Mouse (Mus musculus) bone marrow macrophage, adult 2 months (primary cell): ENCODE data around the gene Zdhhc6. TPM values are rescaled to one million over a fixed set of nuclear protein-coding genes. Genes with fewer than 3 reads are reported as not detected.

Source experiments
- H3K27ac ChIP-seq: 2 replicates; pipeline ENCODE4 v1.5.1; 2012; ENCODE audit warnings: low read depth, low read length; ENCODE audit not compliant: insufficient read depth
- H3K4me1 ChIP-seq: 2 replicates; pipeline ENCODE4 v1.6.1; 2012; ENCODE audit warnings: low read length; ENCODE audit not compliant: control insufficient read depth, insufficient read depth
- H3K4me3 ChIP-seq: 2 replicates; pipeline ENCODE4 v1.5.1; 2012; ENCODE audit warnings: mild to moderate bottlenecking, low read length, moderate library complexity; ENCODE audit not compliant: insufficient read depth
- CTCF ChIP-seq: IDR thresholded peaks from 2 replicates; pipeline ENCODE4 v1.5.1; 2012; ENCODE audit warnings: low read depth, mild to moderate bottlenecking, low read length, moderate library complexity
- POLR2A ChIP-seq: IDR thresholded peaks from 2 replicates; pipeline ENCODE4 v1.6.1; 2012; ENCODE audit warnings: mild to moderate bottlenecking, low read depth, low read length, borderline replicate concordance
- polyA plus RNA-seq: library from polyadenylated mRNA; stranded (reverse); fragments of >200 nt; gene quantifications from 2 replicates; pipeline ENCODE4 v1.2.4, GENCODE M21; 2012; ENCODE audit not compliant: missing spikeins, insufficient read depth, insufficient read length

Gene Zdhhc6
- polyA plus RNA-seq, 1 experiment = 43.4 TPM

DNA sequence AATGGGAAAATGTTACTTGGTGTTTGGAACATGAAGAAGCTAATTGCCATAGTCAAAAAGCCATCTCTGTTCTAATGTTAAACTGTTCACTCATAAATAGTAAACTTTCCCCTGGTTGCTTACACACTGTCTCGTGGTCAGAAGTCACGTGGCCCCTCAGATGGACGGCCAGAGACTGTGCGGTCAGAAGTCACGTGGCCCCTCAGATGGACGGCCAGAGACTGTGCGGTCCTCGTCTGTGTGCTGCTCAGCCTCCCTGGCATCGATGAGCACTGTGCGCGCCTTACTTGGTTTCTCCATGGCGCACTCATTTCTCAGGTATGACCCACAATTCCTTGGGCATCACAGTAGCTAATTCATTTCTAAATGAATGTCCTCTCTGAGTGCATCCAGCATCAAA, 20.6 kb upstream of the Zdhhc6 start:
- no peaks in the 10 kb centered on the region for H3K4me1 ChIP-seq

DNA sequence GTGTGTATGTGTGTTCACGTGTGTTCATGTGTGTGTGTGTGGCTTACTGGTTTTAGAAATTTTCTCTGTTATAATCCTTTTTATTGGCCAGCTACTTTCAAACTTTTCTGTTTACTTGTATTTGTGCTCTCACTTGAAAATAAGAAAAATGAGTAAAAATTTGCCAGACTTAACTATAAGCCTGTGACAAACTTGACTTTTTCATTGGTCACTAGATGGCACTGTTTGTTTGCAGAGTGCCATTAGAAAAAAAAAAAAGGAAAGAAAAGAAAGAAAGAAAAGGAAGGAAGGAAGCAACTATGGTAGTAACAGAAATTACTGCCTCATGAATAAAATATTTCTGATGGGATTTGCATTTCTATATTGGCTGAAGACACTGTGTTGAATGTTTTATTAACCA, 20.0 kb upstream of the Zdhhc6 start:
- TF ChIP-seq CTCF (no peak), POLR2A (no peak)
- H3K27ac ChIP-seq = no peak overlapping the region
- no peaks in the 10 kb centered on the region for H3K4me1 ChIP-seq
- no peak overlapping the region for H3K4me3 ChIP-seq

More for the DNA sequence above, 20.6 kb upstream of the Zdhhc6 start:
- H3K4me3 ChIP-seq = no peak overlapping the region
- TF ChIP-seq CTCF = no peak
- TF ChIP-seq POLR2A = no peak
- H3K27ac ChIP-seq = no peak overlapping the region

DNA sequence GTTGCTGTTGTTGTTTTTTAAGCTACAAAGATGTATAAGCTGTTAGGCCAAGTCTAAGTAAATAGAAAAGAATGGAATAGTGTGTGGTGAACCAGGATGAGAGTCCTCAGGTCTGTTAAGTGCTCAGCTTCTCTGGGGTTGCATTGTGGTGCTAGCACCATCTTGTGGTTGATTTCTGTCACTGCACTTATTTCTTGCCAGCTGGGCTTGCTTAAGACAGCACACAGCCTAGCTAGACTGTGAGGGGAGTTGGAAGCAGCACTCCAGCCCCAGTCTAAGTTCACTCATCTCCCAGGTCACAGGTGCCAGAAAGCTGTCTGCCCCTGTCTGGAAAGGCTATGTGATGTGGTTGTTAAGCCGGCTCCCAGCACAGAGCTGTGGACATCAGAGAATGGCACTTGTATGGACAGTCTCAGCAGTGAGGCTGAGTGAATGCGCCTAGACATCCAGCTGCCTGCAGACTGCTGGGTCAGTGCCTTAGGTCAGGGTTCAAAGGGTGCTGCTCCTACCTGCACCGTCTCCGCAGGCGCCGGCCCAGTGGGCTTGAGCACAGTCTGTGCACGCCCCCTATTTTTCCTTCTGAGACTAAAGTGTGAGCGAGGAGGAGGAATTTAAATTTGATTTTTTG, 16.9 kb upstream of the Zdhhc6 start:
- H3K4me1 ChIP-seq = peaks cover 5% of the 10 kb centered on the region
- H3K27ac ChIP-seq = no peak overlapping the region
- no peak overlapping the region for H3K4me3 ChIP-seq
- no peak for TF ChIP-seq POLR2A
- TF ChIP-seq CTCF = no peak; the same call in 1 of the 2 replicates

DNA sequence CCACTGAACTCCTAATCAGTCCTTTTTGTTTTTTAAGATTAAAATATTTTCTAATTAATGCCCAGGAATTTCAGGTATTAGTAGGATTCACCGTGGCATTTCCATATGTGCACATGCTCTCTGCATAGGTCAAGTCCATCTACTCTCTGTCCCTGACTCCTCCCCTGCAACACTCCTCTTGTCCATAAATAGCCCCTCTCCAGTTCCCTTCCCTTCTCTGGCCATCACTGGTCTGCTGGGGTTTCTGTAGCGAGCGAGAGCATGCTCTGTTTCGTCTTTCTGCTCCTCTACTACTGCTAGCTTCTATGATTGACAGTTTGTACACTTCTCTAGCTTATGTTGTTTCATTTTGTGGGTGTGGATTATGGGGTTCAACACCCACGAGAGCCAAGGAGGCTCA, 15.9 kb upstream of the Zdhhc6 start:
- Histone ChIP-seq H3K4me3 (no peak overlapping the region), H3K27ac (no peak overlapping the region), H3K4me1 (peaks cover 5% of the 10 kb centered on the region)
- no peak for TF ChIP-seq CTCF

DNA sequence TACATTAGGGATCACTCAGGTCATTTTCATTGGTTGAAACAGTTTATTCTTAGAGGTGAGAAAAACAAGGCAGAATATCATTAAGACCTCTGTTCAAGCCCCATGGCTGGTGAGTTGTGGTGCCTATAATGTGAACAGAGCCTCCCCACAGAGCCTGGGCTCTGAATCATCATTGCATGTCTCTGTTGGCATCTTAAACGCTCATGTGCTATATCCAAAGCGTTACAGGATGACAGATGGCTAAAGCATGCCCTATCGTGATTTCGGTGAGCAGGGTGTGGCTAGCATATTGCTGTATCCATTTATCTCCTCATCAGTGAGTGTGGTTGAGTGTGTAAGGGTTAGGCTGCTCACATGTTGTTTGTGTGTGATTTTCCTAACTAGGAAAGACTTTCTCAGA, 11.7 kb upstream of the Zdhhc6 start:
- no peak overlapping the region for H3K27ac ChIP-seq

DNA sequence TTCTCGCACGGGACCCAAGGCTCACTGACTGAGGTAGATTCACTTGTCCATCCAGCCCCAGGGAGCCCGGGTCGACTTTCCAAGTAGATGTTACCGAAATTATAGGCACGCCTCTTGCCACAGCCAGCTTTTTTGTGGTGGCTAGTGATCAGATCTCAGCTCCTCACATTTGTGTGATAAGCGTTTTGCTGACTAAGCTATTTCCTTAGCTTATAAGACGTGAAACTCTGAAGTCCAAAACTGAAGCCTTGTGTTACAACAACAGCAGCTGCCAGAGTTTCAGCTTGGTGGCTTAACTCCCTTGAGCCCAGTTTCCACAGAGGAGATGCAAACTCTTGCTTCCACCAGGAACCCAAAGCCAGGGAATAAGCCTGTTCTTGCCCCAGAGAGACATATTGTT, 6.8 kb upstream of the Zdhhc6 start:
- Histone ChIP-seq H3K27ac (no peak overlapping the region), H3K4me1 (peaks cover 11% of the 10 kb centered on the region), H3K4me3 (no peak overlapping the region)
- no peak for TF ChIP-seq POLR2A
- TF ChIP-seq CTCF = no peak

More for the DNA sequence above, 11.7 kb upstream of the Zdhhc6 start:
- TF ChIP-seq POLR2A = no peak
- no peak for TF ChIP-seq CTCF
- Histone ChIP-seq H3K4me3 (no peak overlapping the region), H3K4me1 (peaks cover 5% of the 10 kb centered on the region)

DNA sequence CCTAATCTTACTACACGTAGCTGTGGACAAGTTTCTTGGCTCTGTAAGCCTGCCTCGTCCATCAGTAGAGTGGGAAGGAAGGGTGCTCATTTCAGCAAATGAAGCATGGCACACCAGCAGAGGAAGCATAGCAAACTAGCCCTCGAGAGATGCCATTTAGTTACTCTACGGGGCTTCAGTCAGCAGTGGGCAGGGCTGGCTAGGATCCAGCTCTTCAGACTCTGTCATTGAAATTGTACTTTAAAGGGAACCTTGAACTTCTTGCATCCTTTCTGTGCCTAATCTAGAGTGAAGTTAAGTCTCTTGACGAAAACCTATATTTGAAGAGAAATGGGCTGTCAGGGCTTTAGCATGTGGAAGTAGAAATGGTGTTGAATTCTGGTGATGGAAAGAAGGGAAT, 3.7 kb upstream of the Zdhhc6 start:
- H3K27ac ChIP-seq = no peak overlapping the region
- no peak for TF ChIP-seq CTCF
- no peak for TF ChIP-seq POLR2A
- peaks cover 15% of the 10 kb centered on the region for H3K4me1 ChIP-seq
- no peak overlapping the region for H3K4me3 ChIP-seq

DNA sequence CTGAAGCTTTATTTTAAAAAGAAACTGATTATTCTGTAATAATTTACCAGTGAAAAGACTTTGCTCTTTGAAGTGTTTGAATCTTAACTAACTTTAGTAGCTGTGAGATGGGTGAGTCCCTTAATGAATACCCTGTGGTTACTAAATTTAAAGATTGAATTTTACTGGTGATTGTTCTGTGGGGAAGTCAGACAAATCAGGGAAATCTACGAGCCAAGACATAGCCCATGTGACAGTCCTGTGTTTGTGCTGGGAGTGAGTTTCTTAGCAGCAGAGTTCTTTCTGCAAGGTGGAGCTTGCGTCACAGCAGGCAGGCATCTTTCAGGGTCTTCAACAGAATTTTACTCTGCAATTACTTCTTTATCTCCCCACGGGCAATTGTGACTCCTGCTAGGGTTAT, 3.2 kb upstream of the Zdhhc6 start:
- no peak overlapping the region for H3K4me3 ChIP-seq
- TF ChIP-seq CTCF = no peak
- H3K4me1 ChIP-seq = peaks cover 20% of the 10 kb centered on the region
- H3K27ac ChIP-seq = no peak overlapping the region

DNA sequence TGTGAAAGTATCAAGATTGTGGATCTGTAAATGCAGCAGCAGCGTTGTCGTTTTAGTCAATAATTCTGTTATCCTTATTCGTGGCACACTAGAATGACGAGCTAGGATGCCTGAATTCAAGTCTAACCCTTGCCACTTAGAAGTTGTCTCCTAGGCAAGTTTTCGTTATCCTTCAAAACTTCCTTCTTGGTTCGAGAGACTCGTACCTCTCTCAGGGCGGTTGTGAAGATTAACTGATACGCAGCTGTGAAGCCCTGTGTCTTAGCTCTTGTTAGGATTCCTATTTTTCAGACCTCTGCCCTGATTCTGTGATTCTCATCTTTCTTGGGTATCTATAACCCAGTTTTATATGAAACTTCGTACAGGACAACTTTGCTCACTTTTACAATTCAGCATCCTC, 1.1 kb upstream of the Zdhhc6 start:
- 0 out of 2 replicates have a peak overlapping the region, but pooled peaks have one; percentile 19 for H3K27ac ChIP-seq
- TF ChIP-seq CTCF = no peak

DNA sequence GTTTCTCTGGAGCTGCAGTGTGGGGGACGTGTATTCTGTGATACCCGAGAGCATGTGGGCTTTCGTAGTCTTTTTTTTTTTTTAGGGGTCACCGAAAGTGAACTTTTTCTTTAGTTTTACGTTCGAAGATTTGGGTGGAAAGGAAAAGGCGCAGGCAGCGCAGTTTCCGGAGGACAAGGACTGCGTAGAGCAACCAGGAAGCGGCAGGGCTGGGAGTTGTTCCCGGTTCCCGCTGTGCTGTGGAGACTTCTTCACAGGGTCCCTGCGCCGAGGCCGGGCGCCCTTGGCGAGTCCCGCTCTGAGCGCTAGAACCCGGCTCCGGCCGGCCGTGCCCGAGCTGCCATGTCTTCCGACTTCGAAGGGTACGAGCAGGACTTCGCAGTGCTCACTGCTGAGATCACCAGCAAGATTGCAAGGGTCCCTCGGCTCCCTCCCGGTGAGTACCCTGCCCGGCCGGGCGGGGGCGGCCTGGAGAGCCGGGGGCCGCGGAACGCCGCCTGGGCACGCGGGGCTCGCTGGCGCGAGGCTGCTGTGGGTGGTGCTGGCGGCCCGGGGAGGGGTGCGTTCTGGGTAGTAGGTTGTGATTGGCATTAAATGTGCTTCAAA, 380 bp upstream of the Zdhhc6 start, which contains the start of gene Vti1a:
Gene Vti1a (plus strand): TSS at position 187 of the 606 bp plus-strand sequence.
- H3K4me3 ChIP-seq = peak within 1 kb of the TSS; percentile 90
- peaks cover 37% of the 10 kb centered on the region for H3K4me1 ChIP-seq
- peak within 1 kb of the TSS; percentile 89 for H3K27ac ChIP-seq
- TF ChIP-seq CTCF (no peak), POLR2A (no peak)

More for the DNA sequence above, 1.1 kb upstream of the Zdhhc6 start:
- peak overlapping the region; percentile 90 for H3K4me3 ChIP-seq
- peaks cover 33% of the 10 kb centered on the region for H3K4me1 ChIP-seq

DNA sequence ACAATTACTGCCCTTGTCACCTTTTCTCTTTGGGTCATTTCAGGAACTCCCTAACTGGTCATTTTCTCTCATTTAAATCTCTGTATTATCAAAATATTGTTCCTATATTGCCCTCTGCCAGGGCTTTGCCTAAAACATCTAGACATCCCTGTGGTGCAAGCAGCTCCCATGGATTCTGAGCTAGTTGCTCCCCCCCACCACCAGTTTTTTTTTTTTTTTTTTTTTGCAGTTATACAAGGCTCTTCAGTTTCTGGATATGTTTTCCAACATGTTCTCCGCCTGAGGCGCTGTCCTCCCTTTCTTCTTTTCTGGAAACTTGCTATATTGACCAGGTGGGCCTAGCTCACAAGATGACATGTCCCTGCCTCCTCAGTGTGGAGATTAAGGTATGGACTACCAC, 2.2 kb downstream of the Zdhhc6 start:
- H3K4me3 ChIP-seq = no peak overlapping the region
- TF ChIP-seq POLR2A (no peak), CTCF (no peak)
- no peak overlapping the region for H3K27ac ChIP-seq
- H3K4me1 ChIP-seq = peaks cover 29% of the 10 kb centered on the region
